Mouse (Mus musculus): ENCODE data around the gene H2-M9. TPM values are rescaled to one million over a fixed set of nuclear protein-coding genes. Genes with fewer than 3 reads are reported as not detected.

H2-M9 gene
- total RNA-seq (2021): not detected
- long read RNA-seq: 0 reads

GRCm38 (mm10) chr17:36642566-36642965 is at the start of gene H2-M9:
H2-M9 (minus strand) TSS chr17:36642666.
- no peak for DNase-seq (ENCODE audit: low spot score in 2 of 2)

- DNase-seq (ENCODE audit: low spot score in 2 of 2): no peak
These were observed 29.7 kb upstream of the H2-M9 start, which contains the start of gene H2-M1 for GRCm38 (mm10) chr17:36672119-36672518. H2-M1 (minus strand) TSS chr17:36672219.

Other genes with a start within 250 kb of the H2-M9 start
- not detected for gene H2-M10.4, start 180.3 kb downstream of the H2-M9 start, total RNA-seq (2021)
- not detected for gene H2-M11, start 95.6 kb downstream of the H2-M9 start, total RNA-seq (2021)
- not detected for gene H2-M1, start 29.6 kb upstream of the H2-M9 start, total RNA-seq (2021)
- not detected for gene H2-M10.5, start 130.2 kb upstream of the H2-M9 start, total RNA-seq (2021)
- gene H2-M10.6, start 169.5 kb upstream of the H2-M9 start, total RNA-seq (2021): not detected
- gene Trim26, start 194.5 kb upstream of the H2-M9 start, total RNA-seq (2021): 10 to 100 TPM; 18.1 to 20.3 TPM
- not detected for gene Trim15, start 224.5 kb upstream of the H2-M9 start, total RNA-seq (2021)
- not detected for gene Trim10, start 226.9 kb upstream of the H2-M9 start, total RNA-seq (2021)
- gene Trim40, start 247.5 kb upstream of the H2-M9 start, total RNA-seq (2021): not detected

Data from layer of hippocampus, adult 18-20 months (tissue).